Mouse (Mus musculus) lung, postnatal 25 days (tissue): Measurements from ENCODE around the gene Nudcd3.
"Not testable (repeated sequence)": the region's sequence is repeated elsewhere in the genome, so short reads cannot be mapped to it uniquely, and the experiment has no call there.

Experiments used
- DNase-seq: peaks from one replicate; pipeline ENCODE4 v3.0.0; 2022; ENCODE audit warnings: low spot score

The Nudcd3 gene

GRCm38 (mm10) chr11:6123605-6124120 lies 76.6 kb downstream of the Nudcd3 start:
- no peak for DNase-seq

GRCm38 (mm10) chr11:6122631-6123030 lies 77.6 kb downstream of the Nudcd3 start:
- no peak for DNase-seq

- DNase-seq: no peak
These were observed 79.6 kb downstream of the Nudcd3 start for GRCm38 (mm10) chr11:6120596-6120995.

- no peak for DNase-seq
These were observed 80.2 kb downstream of the Nudcd3 start for GRCm38 (mm10) chr11:6120001-6120400.

GRCm38 (mm10) chr11:6119312-6119711 lies 80.9 kb downstream of the Nudcd3 start:
- no peak for DNase-seq

- no peak for DNase-seq
These were observed 82.3 kb downstream of the Nudcd3 start for GRCm38 (mm10) chr11:6117956-6118355.

- no peak for DNase-seq
These were observed 88.3 kb downstream of the Nudcd3 start for GRCm38 (mm10) chr11:6111734-6112484.

- DNase-seq: no peak
These were observed 90.2 kb downstream of the Nudcd3 start for GRCm38 (mm10) chr11:6109990-6110389.

GRCm38 (mm10) chr11:6108296-6108695 lies 91.9 kb downstream of the Nudcd3 start:
- no peak for DNase-seq

- no peak for DNase-seq
These were observed 92.5 kb downstream of the Nudcd3 start for GRCm38 (mm10) chr11:6107722-6108121.

- DNase-seq: no peak
These were observed 95.5 kb downstream of the Nudcd3 start for GRCm38 (mm10) chr11:6104734-6105133.

GRCm38 (mm10) chr11:6096637-6097036 lies 103.6 kb downstream of the Nudcd3 start:
- not testable (repeated sequence) for DNase-seq

GRCm38 (mm10) chr11:6086991-6087390 lies 113.2 kb downstream of the Nudcd3 start:
- DNase-seq: no peak

- no peak for DNase-seq
These were observed 121.5 kb downstream of the Nudcd3 start for GRCm38 (mm10) chr11:6078737-6079136.

- DNase-seq: no peak
These were observed 124.6 kb downstream of the Nudcd3 start for GRCm38 (mm10) chr11:6075618-6076066.

- DNase-seq: no peak
These were observed 131.8 kb downstream of the Nudcd3 start for GRCm38 (mm10) chr11:6068181-6068957.

GRCm38 (mm10) chr11:6067160-6067559 lies 133.1 kb downstream of the Nudcd3 start:
- no peak for DNase-seq

- DNase-seq: no peak
These were observed 134.0 kb downstream of the Nudcd3 start, which contains the start of gene Camk2b for GRCm38 (mm10) chr11:6066176-6066575. Gene Camk2b, minus strand, starts transcription at chr11:6066362.

GRCm38 (mm10) chr11:6065551-6066121 lies 134.6 kb downstream of the Nudcd3 start:
- DNase-seq: no peak

GRCm38 (mm10) chr11:6065046-6065521 lies 135.1 kb downstream of the Nudcd3 start:
- DNase-seq: no peak

- no peak for DNase-seq
These were observed 135.8 kb downstream of the Nudcd3 start for GRCm38 (mm10) chr11:6064215-6065045.
